Mouse (Mus musculus) neural tube, embryonic 10.5 days (tissue): ENCODE data around the gene Rab37.
A peak's percentile ranks its signal among the peaks of the same experiment; 100 is the strongest.

Experiments
- DNase-seq: peaks from one replicate; pipeline ENCODE4 v3.0.0-alpha.2; 2017; ENCODE audit warnings: low spot score; ENCODE audit errors: extremely low spot score

Gene Rab37

GRCm38 (mm10) chr11:115194693-115195092 lies 103.5 kb downstream of the Rab37 start:
- no peak for DNase-seq

- no peak for DNase-seq
Measured at GRCm38 (mm10) chr11:115195933-115196332, 104.7 kb downstream of the Rab37 start.

GRCm38 (mm10) chr11:115197558-115197957 lies 106.3 kb downstream of the Rab37 start:
- DNase-seq = no peak

- no peak for DNase-seq
Measured at GRCm38 (mm10) chr11:115198932-115199384, 107.7 kb downstream of the Rab37 start.

GRCm38 (mm10) chr11:115200520-115200919 lies 109.3 kb downstream of the Rab37 start:
- no peak for DNase-seq

- DNase-seq = peak; percentile 82
Measured at GRCm38 (mm10) chr11:115202316-115202715, 111.1 kb downstream of the Rab37 start.

- no peak for DNase-seq
Measured at GRCm38 (mm10) chr11:115202756-115203155, 111.5 kb downstream of the Rab37 start.

- no peak for DNase-seq
Measured at GRCm38 (mm10) chr11:115208126-115208525, 116.9 kb downstream of the Rab37 start.

- no peak for DNase-seq
Measured at GRCm38 (mm10) chr11:115208776-115209732, 117.8 kb downstream of the Rab37 start.

GRCm38 (mm10) chr11:115209958-115210357 lies 118.7 kb downstream of the Rab37 start:
- no peak for DNase-seq
